Mouse (Mus musculus): ENCODE data around the gene Golt1a. TPM values are rescaled to one million over a fixed set of nuclear protein-coding genes. Genes with fewer than 3 reads are reported as not detected.

Golt1a gene
- polyA plus RNA-seq, 1 experiment from 2014 or later = 187 TPM

GRCm38 (mm10) chr1:133321267-133321925 is 11.8 kb downstream of the Golt1a start, which contains the start of gene Kiss1:
TSS of gene Kiss1 (plus strand) at chr1:133321875.
- Histone ChIP-seq H3K4me2 (replicated peaks; ENCODE audit: low read depth) (no peak within 1 kb of the TSS), H3K9ac (ENCODE audit: low read depth, low read length) (no peak within 1 kb of the TSS), H3K27ac (ENCODE audit: low read depth, low read length) (no peak within 1 kb of the TSS), H3K9me3 (ENCODE audit: control insufficient read depth) (no peaks in the 10 kb centered on the region), H3K27me3 (replicated peaks; ENCODE audit: control insufficient read depth, insufficient read depth, low read length) (no peaks in the 10 kb centered on the region), H3K4me3 (ENCODE audit: low read depth, low read length) (no peak within 1 kb of the TSS), H3K4me1 (replicated peaks; ENCODE audit: control insufficient read depth, insufficient read depth, low read length) (no peaks in the 10 kb centered on the region), H3K36me3 (ENCODE audit: control insufficient read depth, insufficient read depth) (0 out of 2 replicates have a peak, but pooled peaks cover 9% of the 10 kb centered on the region)
- TF ChIP-seq CTCF (IDR thresholded peaks at IDR 0.05; ENCODE audit: low read depth) = no peak
- 68% methylated on average over 13 of the region's 13 CpGs for WGBS
- ATAC-seq = 0 out of 2 replicates have a peak, but pooled peaks have one; percentile 28

GRCm38 (mm10) chr1:133323333-133323732 is 13.7 kb downstream of the Golt1a start:
- 42% methylated on average over 5 of the region's 5 CpGs for WGBS
- Histone ChIP-seq H3K4me2 (replicated peaks; ENCODE audit: low read depth) (no peak overlapping the region), H3K27me3 (replicated peaks; ENCODE audit: control insufficient read depth, insufficient read depth, low read length) (no peaks in the 10 kb centered on the region; the same call in 1 of the 2 replicates), H3K9me3 (ENCODE audit: control insufficient read depth) (no peaks in the 10 kb centered on the region), H3K36me3 (ENCODE audit: control insufficient read depth, insufficient read depth) (0 out of 2 replicates have a peak, but pooled peaks cover 9% of the 10 kb centered on the region), H3K4me1 (replicated peaks; ENCODE audit: control insufficient read depth, insufficient read depth, low read length) (no peaks in the 10 kb centered on the region), H3K9ac (ENCODE audit: low read depth, low read length) (no peak overlapping the region), H3K27ac (ENCODE audit: low read depth, low read length) (no peak overlapping the region), H3K4me3 (ENCODE audit: low read depth, low read length) (no peak overlapping the region)
- peak; percentile 29; the same call in 1 of the 2 replicates for ATAC-seq
- TF ChIP-seq CTCF (IDR thresholded peaks at IDR 0.05; ENCODE audit: low read depth) = no peak

DNA sequence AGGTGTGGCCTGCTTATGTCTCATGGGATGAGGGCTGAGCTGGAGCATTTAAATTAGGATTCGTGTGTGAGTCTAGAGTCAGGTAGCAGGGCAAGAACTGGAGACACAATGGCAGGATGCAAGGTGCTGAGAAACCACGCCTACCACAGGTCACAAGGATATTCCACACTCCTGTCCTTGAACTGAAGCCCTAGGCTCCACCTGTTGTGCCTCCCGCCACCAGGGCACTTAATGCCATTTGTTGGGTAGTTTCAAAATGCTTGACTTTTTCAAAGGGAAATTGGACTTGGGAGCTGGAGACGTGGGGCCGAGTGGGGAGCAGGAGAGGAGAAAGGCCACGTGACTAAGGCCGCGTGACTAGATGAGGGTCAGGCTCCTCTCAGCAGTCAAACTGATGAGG is 16.4 kb downstream of the Golt1a start:
- WGBS = 90% methylated on average over 8 of the region's 8 CpGs
- no peak for TF ChIP-seq CTCF (IDR thresholded peaks at IDR 0.05; ENCODE audit: low read depth)
- Histone ChIP-seq H3K4me1 (replicated peaks; ENCODE audit: control insufficient read depth, insufficient read depth, low read length) (no peaks in the 10 kb centered on the region; the same call in 1 of the 2 replicates), H3K4me3 (ENCODE audit: low read depth, low read length) (no peak overlapping the region), H3K27ac (ENCODE audit: low read depth, low read length) (no peak overlapping the region), H3K36me3 (ENCODE audit: control insufficient read depth, insufficient read depth) (0 out of 2 replicates have a peak, but pooled peaks cover 9% of the 10 kb centered on the region), H3K27me3 (replicated peaks; ENCODE audit: control insufficient read depth, insufficient read depth, low read length) (no peaks in the 10 kb centered on the region; the same call in 1 of the 2 replicates), H3K4me2 (replicated peaks; ENCODE audit: low read depth) (no peak overlapping the region), H3K9me3 (ENCODE audit: control insufficient read depth) (no peaks in the 10 kb centered on the region), H3K9ac (ENCODE audit: low read depth, low read length) (no peak overlapping the region)
- no peak for ATAC-seq

- 68% methylated on average over 5 of the region's 5 CpGs for WGBS
- ATAC-seq = no peak
Measured at GRCm38 (mm10) chr1:133327094-133327493, 17.5 kb downstream of the Golt1a start.

DNA sequence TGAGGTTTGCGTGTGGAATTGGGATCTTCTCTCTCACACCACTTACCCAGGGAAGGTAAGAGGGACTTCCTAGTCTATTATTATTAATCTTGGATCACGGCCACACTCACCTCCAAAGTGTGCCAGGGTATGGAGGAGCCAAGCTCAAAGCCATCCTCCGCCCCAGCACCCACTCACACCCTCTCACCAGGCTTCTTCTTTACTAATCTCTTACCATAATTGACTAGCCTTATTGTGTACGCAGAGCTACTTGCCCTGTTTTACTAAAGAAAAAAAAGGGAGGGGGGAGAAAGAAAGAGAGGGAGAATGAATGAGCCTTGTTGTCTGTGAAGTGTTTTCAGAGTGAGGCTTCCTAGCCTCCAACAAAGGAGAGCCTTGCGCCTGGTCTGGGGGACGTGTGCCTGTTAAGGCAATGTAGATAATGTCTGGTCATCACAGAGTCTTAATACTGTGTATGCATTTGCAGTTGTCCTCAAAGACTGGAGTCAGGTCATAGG is 18.7 kb downstream of the Golt1a start:
- no peak overlapping the region for H3K4me3 ChIP-seq (ENCODE audit: low read depth, low read length)
- no peaks in the 10 kb centered on the region for H3K9me3 ChIP-seq (ENCODE audit: control insufficient read depth)
- TF ChIP-seq CTCF (IDR thresholded peaks at IDR 0.05; ENCODE audit: low read depth) = no peak
- 81% methylated on average over 6 of the region's 6 CpGs for WGBS
- H3K27ac ChIP-seq (ENCODE audit: low read depth, low read length) = no peak overlapping the region
- no peaks in the 10 kb centered on the region; the same call in 1 of the 2 replicates for H3K4me1 ChIP-seq (replicated peaks; ENCODE audit: control insufficient read depth, insufficient read depth, low read length)
- H3K27me3 ChIP-seq (replicated peaks; ENCODE audit: control insufficient read depth, insufficient read depth, low read length) = no peaks in the 10 kb centered on the region; the same call in 1 of the 2 replicates
- no peaks in the 10 kb centered on the region for H3K36me3 ChIP-seq (ENCODE audit: control insufficient read depth, insufficient read depth)
- no peak overlapping the region for H3K4me2 ChIP-seq (replicated peaks; ENCODE audit: low read depth)
- H3K9ac ChIP-seq (ENCODE audit: low read depth, low read length) = no peak overlapping the region
- ATAC-seq = no peak

More at GRCm38 (mm10) chr1:133327094-133327493, 17.5 kb downstream of the Golt1a start:
- Histone ChIP-seq H3K4me3 (ENCODE audit: low read depth, low read length) (no peak overlapping the region), H3K9me3 (ENCODE audit: control insufficient read depth) (no peaks in the 10 kb centered on the region), H3K9ac (ENCODE audit: low read depth, low read length) (no peak overlapping the region), H3K36me3 (ENCODE audit: control insufficient read depth, insufficient read depth) (no peaks in the 10 kb centered on the region), H3K4me2 (replicated peaks; ENCODE audit: low read depth) (no peak overlapping the region), H3K27ac (ENCODE audit: low read depth, low read length) (no peak overlapping the region), H3K27me3 (replicated peaks; ENCODE audit: control insufficient read depth, insufficient read depth, low read length) (no peaks in the 10 kb centered on the region; the same call in 1 of the 2 replicates), H3K4me1 (replicated peaks; ENCODE audit: control insufficient read depth, insufficient read depth, low read length) (no peaks in the 10 kb centered on the region; the same call in 1 of the 2 replicates)
- peak; percentile 54 for TF ChIP-seq CTCF (IDR thresholded peaks at IDR 0.05; ENCODE audit: low read depth)

DNA sequence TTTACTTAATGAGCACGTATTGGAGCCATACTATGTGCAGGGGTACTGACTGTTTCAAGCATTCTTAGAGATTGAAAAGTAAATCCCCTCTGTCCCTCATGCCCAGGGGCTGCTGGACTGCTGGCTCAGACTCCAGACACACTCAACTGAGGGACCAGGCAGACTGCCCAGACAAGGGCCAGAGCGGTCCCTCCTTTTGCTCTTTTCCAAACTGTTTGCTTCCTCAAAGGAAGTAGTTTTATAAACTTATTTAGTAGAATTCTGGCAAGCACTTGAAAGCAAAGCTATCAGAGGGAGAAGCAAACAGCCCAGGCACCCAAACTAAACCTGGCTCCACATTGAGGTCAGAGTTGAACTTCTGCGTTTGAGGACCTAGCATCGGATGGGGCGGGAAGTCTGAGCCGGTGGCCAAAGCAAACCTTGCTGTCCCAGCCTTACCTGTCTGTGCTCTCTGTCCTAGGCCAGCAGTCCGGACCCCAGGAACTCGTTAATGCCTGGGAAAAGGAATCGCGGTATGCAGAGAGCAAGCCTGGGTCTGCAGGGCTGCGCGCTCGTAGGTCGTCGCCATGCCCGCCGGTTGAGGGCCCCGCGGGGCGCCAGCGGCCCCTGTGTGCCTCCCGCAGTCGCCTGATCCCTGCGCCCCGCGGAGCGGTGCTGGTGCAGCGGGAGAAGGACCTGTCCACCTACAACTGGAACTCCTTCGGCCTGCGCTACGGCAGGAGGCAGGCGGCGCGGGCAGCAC is 19.5 kb downstream of the Golt1a start:
- no peaks in the 10 kb centered on the region; the same call in 1 of the 2 replicates for H3K4me1 ChIP-seq (replicated peaks; ENCODE audit: control insufficient read depth, insufficient read depth, low read length)
- no peak overlapping the region for H3K27ac ChIP-seq (ENCODE audit: low read depth, low read length)
- peak overlapping the region; percentile 62 for H3K4me2 ChIP-seq (replicated peaks; ENCODE audit: low read depth)
- peak overlapping the region; percentile 37; the same call in 1 of the 2 replicates for H3K9ac ChIP-seq (ENCODE audit: low read depth, low read length)
- peak overlapping the region; percentile 26 for H3K4me3 ChIP-seq (ENCODE audit: low read depth, low read length)
- peak; percentile 44; the same call in 1 of the 2 replicates for ATAC-seq
- no peaks in the 10 kb centered on the region; the same call in 1 of the 2 replicates for H3K27me3 ChIP-seq (replicated peaks; ENCODE audit: control insufficient read depth, insufficient read depth, low read length)
- no peaks in the 10 kb centered on the region for H3K9me3 ChIP-seq (ENCODE audit: control insufficient read depth)
- 6% methylated on average over 33 of the region's 34 CpGs for WGBS
- no peaks in the 10 kb centered on the region for H3K36me3 ChIP-seq (ENCODE audit: control insufficient read depth, insufficient read depth)
- TF ChIP-seq CTCF (IDR thresholded peaks at IDR 0.05; ENCODE audit: low read depth) = no peak
